Mouse (Mus musculus) kidney, adult 2 months (tissue): ENCODE measurements at regions not wholly inside any gene's neighbourhood (a gene's known extent, or its start where the extent isn't known, plus 50 kb on each side); places are given as distances from the start of the nearest gene placed in this dataset.

Source experiments
- CTCF ChIP-seq: fragments of 200-500 bp; conservative IDR thresholded peaks from 2 replicates; pipeline ENCODE4 v1.5.1; 2011; ENCODE audit warnings: low read depth, mild to moderate bottlenecking, control low read depth, low read length, moderate library complexity, mixed read lengths; ENCODE audit not compliant: insufficient read depth, insufficient read length
- POLR2A ChIP-seq: fragments of 200-500 bp; IDR thresholded peaks from one replicate; pipeline ENCODE4 v1.6.1; 2011; ENCODE audit warnings: low read depth, low read length, control low read depth

- TF ChIP-seq POLR2A (no peak), CTCF (no peak)
These were observed 1156.0 kb downstream of the Cdh8 start for GRCm38 (mm10) chr8:98260281-98260680.
